Mouse (Mus musculus): Measurements from ENCODE around the gene Smug1. TPM values are rescaled to one million over a fixed set of nuclear protein-coding genes. Genes with fewer than 3 reads are reported as not detected.

Gene Smug1
- polyA plus RNA-seq, 1 experiment, result 3.9 TPM

DNA sequence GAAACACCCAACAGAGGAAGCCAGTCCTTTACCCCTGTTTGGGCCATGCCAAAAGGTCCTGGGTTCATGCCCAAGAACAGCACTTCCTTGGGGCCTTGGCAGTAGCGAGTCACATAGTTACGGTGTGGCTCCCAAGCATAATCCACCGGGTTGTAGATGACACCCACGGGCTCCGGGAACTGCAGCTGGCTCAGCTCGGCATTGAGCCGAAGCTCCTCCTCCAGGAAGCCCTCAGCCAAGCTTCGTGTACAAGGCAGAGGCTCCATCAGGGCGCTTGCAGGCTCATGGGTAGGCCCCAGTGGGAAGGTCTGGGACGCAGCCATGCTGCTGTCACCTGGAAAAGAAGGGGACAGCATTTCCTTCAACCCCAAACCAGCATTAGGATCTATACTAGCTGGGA lies 9.3 kb downstream of the Smug1 start:
- no peaks in the 10 kb centered on the region for H3K4me1 ChIP-seq (ENCODE audit: control insufficient read depth, insufficient read depth, low read length)
- 83% methylated on average over 10 of the region's 10 CpGs for WGBS
- no peak overlapping the region for H3K4me3 ChIP-seq (replicated peaks; ENCODE audit: control insufficient read depth, low read depth, low read length)
- H3K27ac ChIP-seq (ENCODE audit: control insufficient read depth, insufficient read depth, low read depth, low read length, poor library complexity), result no peak overlapping the region; the same call in 1 of the 2 replicates
- no peak for TF ChIP-seq POLR2A (IDR thresholded peaks at IDR 0.05; ENCODE audit: borderline replicate concordance, control insufficient read depth, low read depth, low read length)
- TF ChIP-seq CTCF (IDR thresholded peaks at IDR 0.05; ENCODE audit: control insufficient read depth, insufficient read depth, low read length), result no peak

- Histone ChIP-seq H3K4me1 (ENCODE audit: control insufficient read depth, insufficient read depth, low read length) (no peaks in the 10 kb centered on the region), H3K4me3 (replicated peaks; ENCODE audit: control insufficient read depth, low read depth, low read length) (no peak overlapping the region), H3K27ac (ENCODE audit: control insufficient read depth, insufficient read depth, low read depth, low read length, poor library complexity) (no peak overlapping the region)
- TF ChIP-seq CTCF (IDR thresholded peaks at IDR 0.05; ENCODE audit: control insufficient read depth, insufficient read depth, low read length), result no peak
- TF ChIP-seq POLR2A (IDR thresholded peaks at IDR 0.05; ENCODE audit: borderline replicate concordance, control insufficient read depth, low read depth, low read length), result no peak
- 91% methylated on average over 7 of the region's 7 CpGs for WGBS
These were observed 10.0 kb downstream of the Smug1 start for GRCm38 (mm10) chr15:103156890-103157289.

DNA sequence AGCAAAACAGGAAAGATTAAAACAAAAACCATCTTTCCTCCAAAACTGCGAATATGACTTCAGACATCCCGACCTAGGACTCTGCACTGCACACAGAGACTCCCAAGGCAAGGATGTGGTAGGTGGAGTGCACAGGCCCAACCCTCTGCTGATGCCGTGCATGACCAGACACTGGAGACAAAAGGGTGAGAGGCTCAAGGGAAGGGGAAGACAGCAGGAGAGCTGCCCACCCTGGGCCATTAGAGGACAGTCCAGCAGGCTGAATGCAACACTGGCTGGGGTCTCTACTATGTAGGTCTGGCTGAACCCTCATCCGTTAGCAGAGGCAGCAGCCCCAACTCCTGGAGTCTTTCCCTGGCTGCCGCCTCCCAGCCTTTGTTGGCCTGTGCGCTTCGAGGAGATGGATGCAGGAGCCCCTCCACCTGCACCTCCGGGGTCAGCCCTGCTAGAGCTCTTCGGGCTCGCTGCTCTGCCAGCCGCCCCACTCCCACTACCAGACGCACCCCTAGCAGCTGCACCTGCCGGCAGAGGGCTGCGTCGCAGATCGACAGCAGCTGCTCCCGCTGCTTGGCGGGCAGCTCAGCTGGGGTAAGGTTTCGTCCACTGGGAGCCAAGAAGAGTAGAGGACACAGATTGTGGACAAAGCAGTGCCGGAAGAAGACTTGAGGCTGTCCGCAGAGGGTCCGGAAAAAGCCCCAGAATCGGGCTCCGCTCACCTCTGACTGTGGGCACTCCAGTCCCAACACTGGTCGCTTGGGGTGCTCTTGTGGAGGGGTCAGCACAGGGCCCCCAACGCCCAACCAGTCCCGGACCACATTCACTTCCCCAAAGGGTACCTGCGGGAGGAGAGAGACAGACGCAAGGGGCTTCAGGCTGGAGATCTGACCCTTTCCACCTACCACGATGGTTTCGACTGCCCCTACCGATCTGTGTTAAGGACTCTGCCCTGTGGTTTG lies 11.2 kb downstream of the Smug1 start:
- no peak overlapping the region for H3K4me3 ChIP-seq (replicated peaks; ENCODE audit: control insufficient read depth, low read depth, low read length)
- H3K27ac ChIP-seq (ENCODE audit: control insufficient read depth, insufficient read depth, low read depth, low read length, poor library complexity), result no peak overlapping the region
- no peak for TF ChIP-seq CTCF (IDR thresholded peaks at IDR 0.05; ENCODE audit: control insufficient read depth, insufficient read depth, low read length)
- TF ChIP-seq POLR2A (IDR thresholded peaks at IDR 0.05; ENCODE audit: borderline replicate concordance, control insufficient read depth, low read depth, low read length), result no peak
- 88% methylated on average over 32 of the region's 32 CpGs for WGBS
- no peaks in the 10 kb centered on the region for H3K4me1 ChIP-seq (ENCODE audit: control insufficient read depth, insufficient read depth, low read length)

DNA sequence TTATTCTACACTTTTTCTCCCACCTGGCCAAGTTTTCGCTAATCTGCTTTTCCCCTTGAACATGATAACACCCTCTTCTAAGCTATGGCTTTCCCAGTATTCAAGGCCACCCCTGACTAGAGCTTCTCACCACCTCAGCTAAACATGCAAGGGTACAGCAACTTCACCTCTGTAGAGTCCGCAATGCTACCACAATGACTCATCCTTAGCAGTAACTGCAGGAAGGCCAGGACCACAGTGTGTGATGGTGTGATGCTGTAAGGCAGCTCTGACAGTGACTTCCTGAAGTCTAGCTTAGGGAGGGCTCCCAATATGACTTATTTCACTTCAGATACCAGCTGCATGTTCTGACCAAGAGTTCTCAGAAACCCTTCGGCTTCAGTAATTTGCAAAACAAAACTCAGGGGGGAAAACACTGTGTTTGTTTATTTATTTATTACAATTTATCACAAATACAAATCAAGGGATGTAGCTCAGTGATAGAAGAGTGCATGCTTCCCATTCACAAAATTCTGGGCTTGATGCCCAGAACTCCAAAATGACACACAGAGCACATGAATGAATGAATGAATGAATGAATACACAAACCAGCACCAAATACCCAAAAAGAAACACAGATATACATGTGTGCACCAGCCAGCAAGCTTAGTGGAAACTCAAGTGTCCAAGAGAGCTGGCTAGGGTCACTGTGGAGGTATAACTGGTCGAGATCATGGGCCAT lies 13.8 kb downstream of the Smug1 start:
- WGBS, result 54% methylated on average over 4 of the region's 4 CpGs
- Histone ChIP-seq H3K4me1 (ENCODE audit: control insufficient read depth, insufficient read depth, low read length) (no peaks in the 10 kb centered on the region), H3K27ac (ENCODE audit: control insufficient read depth, insufficient read depth, low read depth, low read length, poor library complexity) (no peak overlapping the region), H3K4me3 (replicated peaks; ENCODE audit: control insufficient read depth, low read depth, low read length) (no peak overlapping the region)
- no peak for TF ChIP-seq POLR2A (IDR thresholded peaks at IDR 0.05; ENCODE audit: borderline replicate concordance, control insufficient read depth, low read depth, low read length)
- no peak for TF ChIP-seq CTCF (IDR thresholded peaks at IDR 0.05; ENCODE audit: control insufficient read depth, insufficient read depth, low read length)

DNA sequence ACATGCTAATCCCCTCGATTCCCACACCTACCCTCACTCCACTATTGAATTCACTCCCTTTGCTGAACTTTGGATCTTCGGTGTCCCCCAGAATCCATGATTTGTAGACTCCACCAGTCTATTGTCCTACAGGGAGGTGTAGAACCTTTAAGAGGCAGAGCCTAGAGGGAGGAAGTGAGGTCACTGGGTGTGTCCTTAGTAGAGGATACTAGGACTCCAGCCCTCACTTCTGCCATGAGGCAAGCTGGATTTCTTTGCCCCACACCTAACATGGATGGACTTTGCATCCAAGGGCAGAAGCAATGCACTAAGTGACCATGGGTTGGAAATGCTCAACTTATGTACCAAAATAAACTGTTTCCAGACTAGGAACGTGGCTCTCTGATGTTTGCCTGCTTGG lies 14.5 kb downstream of the Smug1 start:
- no peak for TF ChIP-seq CTCF (IDR thresholded peaks at IDR 0.05; ENCODE audit: control insufficient read depth, insufficient read depth, low read length)
- no peak overlapping the region for H3K4me3 ChIP-seq (replicated peaks; ENCODE audit: control insufficient read depth, low read depth, low read length)
- 74% methylated on average over 3 of the region's 3 CpGs for WGBS
- no peaks in the 10 kb centered on the region for H3K4me1 ChIP-seq (ENCODE audit: control insufficient read depth, insufficient read depth, low read length)
- H3K27ac ChIP-seq (ENCODE audit: control insufficient read depth, insufficient read depth, low read depth, low read length, poor library complexity), result no peak overlapping the region

DNA sequence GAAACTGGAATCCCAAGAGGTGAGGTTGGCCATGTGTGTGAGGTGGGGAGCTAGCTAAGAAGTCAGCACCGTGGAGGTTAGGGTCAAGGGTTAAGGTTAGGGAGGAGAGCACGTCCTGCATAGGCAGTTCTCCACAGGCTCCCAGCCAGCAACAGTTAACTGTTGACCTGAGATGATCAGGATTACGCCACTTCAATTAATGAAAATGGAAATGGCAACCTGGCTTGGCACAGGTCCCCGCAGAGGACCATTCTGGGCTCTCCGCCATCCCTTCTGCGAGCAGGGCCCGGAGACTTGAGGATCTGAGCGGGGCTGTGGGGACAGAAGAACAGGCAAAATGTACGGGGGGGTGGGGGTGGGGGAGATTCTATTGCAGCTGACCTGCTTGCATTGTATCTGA lies 19.1 kb downstream of the Smug1 start:
- Histone ChIP-seq H3K4me3 (replicated peaks; ENCODE audit: control insufficient read depth, low read depth, low read length) (no peak overlapping the region), H3K27ac (ENCODE audit: control insufficient read depth, insufficient read depth, low read depth, low read length, poor library complexity) (no peak overlapping the region), H3K4me1 (ENCODE audit: control insufficient read depth, insufficient read depth, low read length) (no peaks in the 10 kb centered on the region; the same call in 1 of the 2 replicates)
- TF ChIP-seq CTCF (IDR thresholded peaks at IDR 0.05; ENCODE audit: control insufficient read depth, insufficient read depth, low read length) (no peak), POLR2A (IDR thresholded peaks at IDR 0.05; ENCODE audit: borderline replicate concordance, control insufficient read depth, low read depth, low read length) (no peak)
- 63% methylated on average over 9 of the region's 9 CpGs for WGBS

DNA sequence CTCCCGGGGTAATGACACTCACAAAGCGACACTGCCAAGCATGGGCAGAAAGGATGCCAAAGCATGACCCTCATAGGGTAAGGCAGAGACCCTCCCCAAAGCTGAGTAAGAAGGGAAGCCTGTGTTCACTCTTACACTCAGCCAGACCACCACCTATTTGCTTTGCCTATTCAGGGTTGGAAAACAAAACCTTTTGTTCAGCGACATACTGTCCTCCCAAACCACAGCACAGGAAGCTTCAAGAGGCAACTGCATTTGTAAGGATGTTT lies 19.5 kb downstream of the Smug1 start:
- Histone ChIP-seq H3K27ac (ENCODE audit: control insufficient read depth, insufficient read depth, low read depth, low read length, poor library complexity) (no peak overlapping the region), H3K4me1 (ENCODE audit: control insufficient read depth, insufficient read depth, low read length) (no peaks in the 10 kb centered on the region; the same call in 1 of the 2 replicates)

DNA sequence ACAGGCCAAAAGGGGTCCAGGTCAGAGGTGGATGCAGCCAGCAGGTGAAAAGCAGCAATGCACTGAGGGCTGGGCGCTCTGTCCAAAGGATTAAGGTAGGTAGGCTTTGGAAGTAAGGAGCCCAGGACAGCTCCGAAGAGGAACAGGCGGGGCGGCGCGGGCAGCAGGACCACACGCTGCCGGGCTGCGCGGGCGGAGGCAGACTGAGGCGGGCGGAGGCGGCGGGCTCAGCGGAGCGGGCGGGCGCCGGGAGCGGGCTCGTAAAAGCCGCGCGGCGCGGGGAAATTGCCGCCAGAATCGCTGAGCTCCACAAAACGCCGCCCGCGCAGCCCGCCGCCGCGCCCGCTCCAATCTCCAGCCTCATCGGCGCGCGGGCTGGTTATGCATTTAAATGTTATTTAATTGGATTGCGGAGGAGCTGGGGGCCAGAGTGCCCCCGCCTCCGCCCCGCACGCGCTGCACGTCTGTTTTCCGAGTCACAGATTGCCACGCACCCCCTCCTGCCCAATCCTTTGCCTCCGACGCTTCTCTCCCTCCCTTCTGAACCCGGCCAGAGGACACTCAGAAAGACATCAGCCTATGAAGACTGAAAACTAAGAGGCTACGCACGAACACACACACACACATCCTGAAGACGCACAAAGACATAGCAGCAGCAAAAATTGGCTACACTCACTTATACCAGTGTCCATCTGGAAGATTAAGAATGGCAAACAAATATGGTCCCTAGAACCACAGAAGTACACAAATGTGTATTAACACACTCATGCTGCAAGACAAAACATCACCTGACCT lies 20.1 kb downstream of the Smug1 start:
- Histone ChIP-seq H3K4me1 (ENCODE audit: control insufficient read depth, insufficient read depth, low read length) (no peaks in the 10 kb centered on the region; the same call in 1 of the 2 replicates), H3K4me3 (replicated peaks; ENCODE audit: control insufficient read depth, low read depth, low read length) (no peak overlapping the region), H3K27ac (ENCODE audit: control insufficient read depth, insufficient read depth, low read depth, low read length, poor library complexity) (no peak overlapping the region; the same call in 1 of the 2 replicates)
- WGBS, result 2% methylated on average over 57 of the region's 57 CpGs
- TF ChIP-seq CTCF (IDR thresholded peaks at IDR 0.05; ENCODE audit: control insufficient read depth, insufficient read depth, low read length) (no peak), POLR2A (IDR thresholded peaks at IDR 0.05; ENCODE audit: borderline replicate concordance, control insufficient read depth, low read depth, low read length) (no peak)

More for the DNA sequence above, 19.5 kb downstream of the Smug1 start:
- 16% methylated on average over 3 of the region's 3 CpGs for WGBS
- no peak for TF ChIP-seq POLR2A (IDR thresholded peaks at IDR 0.05; ENCODE audit: borderline replicate concordance, control insufficient read depth, low read depth, low read length)
- no peak for TF ChIP-seq CTCF (IDR thresholded peaks at IDR 0.05; ENCODE audit: control insufficient read depth, insufficient read depth, low read length)
- no peak overlapping the region for H3K4me3 ChIP-seq (replicated peaks; ENCODE audit: control insufficient read depth, low read depth, low read length)
